Mouse (Mus musculus) midbrain, embryonic 15.5 days (tissue): ENCODE data around the gene Gpsm2. TPM values are rescaled to one million over a fixed set of nuclear protein-coding genes. Genes with fewer than 3 reads are reported as not detected.

Experiments
- ATAC-seq: fragments of 200-750 bp; cut with Nextera tagmentation; replicated peaks from 2 replicates; pipeline ENCODE4 v1.8.0; 2017; ENCODE audit warnings: moderate TSS enrichment
- H3K27ac ChIP-seq: fragments of 300-500 bp; sonication (generic); 2 replicates; pipeline ENCODE4 v1.5.1; 2015; ENCODE audit warnings: mild to moderate bottlenecking, inconsistent platforms
- H3K27me3 ChIP-seq: fragments of 300-500 bp; sonication (generic); replicated peaks from 2 replicates; pipeline ENCODE4 v1.6.1; 2015; ENCODE audit warnings: inconsistent platforms
- H3K36me3 ChIP-seq: fragments of 300-500 bp; sonication (generic); replicated peaks from 2 replicates; pipeline ENCODE4 v1.6.1; 2015; ENCODE audit warnings: inconsistent platforms
- H3K4me1 ChIP-seq: fragments of 300-500 bp; sonication (generic); 2 replicates; pipeline ENCODE4 v1.6.1; 2015; ENCODE audit warnings: inconsistent platforms
- H3K4me2 ChIP-seq: fragments of 300-500 bp; sonication (generic); 2 replicates; pipeline ENCODE4 v1.6.1; 2015; ENCODE audit warnings: inconsistent platforms, mild to moderate bottlenecking, moderate library complexity
- H3K4me3 ChIP-seq: fragments of 300-500 bp; sonication (generic); 2 replicates; pipeline ENCODE4 v1.5.1; 2015; ENCODE audit warnings: mild to moderate bottlenecking, inconsistent platforms
- H3K9ac ChIP-seq: fragments of 300-500 bp; sonication (generic); 2 replicates; pipeline ENCODE4 v1.6.1; 2015; ENCODE audit warnings: mild to moderate bottlenecking, inconsistent platforms
- H3K9me3 ChIP-seq: fragments of 300-500 bp; sonication (generic); 2 replicates; pipeline ENCODE4 v1.6.1; 2016; ENCODE audit warnings: inconsistent platforms
- WGBS: fragments of 180-500 bp; shearing (Covaris S2); methylation state at CpG from one replicate; pipeline ENCODE4 v1.1.7; 2015; ENCODE audit warnings: mixed read lengths; 5-methylcytosine and 5-hydroxymethylcytosine counted together
- polyA plus RNA-seq: library from polyadenylated mRNA; unstranded; fragments of >200 nt; fragmentation: Nextera tagmentation; extraction: Ambion mirVana; gene quantifications from 2 replicates; pipeline ENCODE4 v1.2.1, GENCODE M21; 2015

Gene Gpsm2
- polyA plus RNA-seq, 1 experiment from 2014 or later = 16.1 TPM

- ATAC-seq = no peak
- 47% methylated on average over 7 of the region's 7 CpGs for whole genome bisulfite sequencing
- no peak overlapping the region for H3K4me2 ChIP-seq
- H3K27ac ChIP-seq = no peak overlapping the region
- no peak overlapping the region for H3K9ac ChIP-seq
- H3K36me3 ChIP-seq = peaks cover 22% of the 10 kb centered on the region
- no peaks in the 10 kb centered on the region for H3K9me3 ChIP-seq
- no peaks in the 10 kb centered on the region for H3K27me3 ChIP-seq
- no peaks in the 10 kb centered on the region for H3K4me1 ChIP-seq
- no peak overlapping the region for H3K4me3 ChIP-seq
These were observed 76.1 kb downstream of the Gpsm2 start for GRCm38 (mm10) chr3:108646036-108646435.

DNA sequence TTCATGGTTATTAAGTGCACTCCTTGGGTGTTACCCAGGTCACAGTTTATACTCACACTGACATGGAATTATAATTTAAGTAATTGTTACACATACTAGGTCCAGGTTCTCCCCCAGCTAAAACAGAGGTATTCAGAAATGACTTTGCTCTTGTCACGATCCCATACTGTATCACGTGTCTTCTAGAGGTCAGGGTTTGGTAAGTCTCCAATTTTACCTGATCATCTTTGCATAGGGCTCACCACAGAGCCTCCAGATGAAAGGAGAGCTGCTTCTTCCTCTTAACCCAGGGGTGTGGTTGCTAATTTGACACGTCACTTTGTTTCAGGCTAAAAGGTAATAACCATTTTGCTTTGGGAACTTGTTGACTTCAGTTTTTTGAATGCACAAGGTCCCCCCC, 77.3 kb downstream of the Gpsm2 start:
- no peak overlapping the region for H3K4me2 ChIP-seq

DNA sequence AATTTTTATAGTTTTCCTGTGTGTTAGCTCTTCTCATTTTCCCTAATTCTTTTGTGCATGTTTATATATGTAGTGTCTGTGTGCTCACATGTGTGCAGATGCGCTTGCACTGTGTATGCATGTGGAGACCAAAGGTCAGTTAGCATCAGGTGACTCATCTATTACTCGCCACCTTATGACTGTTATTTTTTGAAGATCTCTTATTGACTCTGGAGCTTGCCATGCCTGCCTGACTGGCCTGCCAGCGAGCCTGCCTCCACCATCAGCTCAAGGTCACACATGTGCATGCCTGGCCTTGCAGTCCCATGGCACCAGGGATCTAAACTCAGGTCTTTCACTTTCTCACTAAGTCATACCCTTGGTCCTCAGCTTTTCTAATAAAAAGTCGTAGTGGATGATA, 81.1 kb downstream of the Gpsm2 start:
- no peak overlapping the region for H3K4me2 ChIP-seq
- no peaks in the 10 kb centered on the region for H3K9me3 ChIP-seq
- no peaks in the 10 kb centered on the region for H3K27me3 ChIP-seq
- WGBS = 92% methylated on average over 4 of the region's 4 CpGs
- H3K27ac ChIP-seq = no peak overlapping the region
- H3K9ac ChIP-seq = no peak overlapping the region
- peaks cover 39% of the 10 kb centered on the region for H3K36me3 ChIP-seq
- no peak for ATAC-seq
- no peak overlapping the region for H3K4me3 ChIP-seq
- H3K4me1 ChIP-seq = no peaks in the 10 kb centered on the region

More for the DNA sequence above, 77.3 kb downstream of the Gpsm2 start:
- Histone ChIP-seq H3K9me3 (no peaks in the 10 kb centered on the region), H3K4me1 (no peaks in the 10 kb centered on the region), H3K36me3 (peaks cover 24% of the 10 kb centered on the region), H3K9ac (no peak overlapping the region), H3K27ac (no peak overlapping the region), H3K27me3 (no peaks in the 10 kb centered on the region), H3K4me3 (no peak overlapping the region)
- no peak for ATAC-seq
- WGBS = 97% methylated on average over 3 of the region's 3 CpGs

DNA sequence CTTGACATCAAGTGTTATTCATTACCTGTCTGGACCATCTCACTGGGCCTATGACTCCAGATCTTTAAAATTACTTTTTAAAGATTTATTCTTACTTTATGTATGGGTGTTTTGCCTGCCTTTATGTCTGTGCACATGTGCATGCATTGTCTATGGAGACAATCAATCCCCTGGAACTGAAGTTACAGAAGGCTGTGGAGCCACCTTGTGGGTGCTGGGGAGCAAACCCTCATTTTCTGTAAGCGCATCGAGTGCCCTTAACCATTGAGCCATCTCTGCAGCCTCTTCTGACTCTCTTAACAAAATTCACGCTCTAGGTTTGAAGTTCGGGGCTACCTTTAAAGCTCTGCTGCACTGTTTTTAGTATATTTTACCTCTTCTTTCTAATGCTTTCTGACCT, 82.7 kb downstream of the Gpsm2 start:
- 69% methylated on average over 4 of the region's 4 CpGs for WGBS
- H3K4me3 ChIP-seq = no peak overlapping the region
- H3K4me1 ChIP-seq = no peaks in the 10 kb centered on the region
- H3K36me3 ChIP-seq = peaks cover 30% of the 10 kb centered on the region
- ATAC-seq = no peak
- no peaks in the 10 kb centered on the region for H3K9me3 ChIP-seq
- no peaks in the 10 kb centered on the region for H3K27me3 ChIP-seq
- no peak overlapping the region for H3K9ac ChIP-seq
- H3K27ac ChIP-seq = no peak overlapping the region
- no peak overlapping the region for H3K4me2 ChIP-seq

- no peak for ATAC-seq
- WGBS = 91% methylated on average over 5 of the region's 5 CpGs
- H3K9me3 ChIP-seq = no peaks in the 10 kb centered on the region
- no peak overlapping the region for H3K4me2 ChIP-seq
- no peak overlapping the region for H3K27ac ChIP-seq
- no peak overlapping the region for H3K4me3 ChIP-seq
- H3K4me1 ChIP-seq = no peaks in the 10 kb centered on the region
- no peaks in the 10 kb centered on the region for H3K27me3 ChIP-seq
- H3K9ac ChIP-seq = no peak overlapping the region
- H3K36me3 ChIP-seq = peaks cover 26% of the 10 kb centered on the region
These were observed 87.3 kb downstream of the Gpsm2 start for GRCm38 (mm10) chr3:108634761-108635160.

Other genes with a start within 250 kb of the Gpsm2 start
- 2.8 and 3.5 TPM in 2 replicates for gene 1700013F07Rik, start 188.2 kb downstream of the Gpsm2 start, polyA plus RNA-seq
- 18.9 and 19.4 TPM in 2 replicates for gene 5330417C22Rik, start 185.8 kb downstream of the Gpsm2 start, polyA plus RNA-seq
- gene Tmem167b, start 159.8 kb downstream of the Gpsm2 start, polyA plus RNA-seq = 56.1 TPM in 2 replicates
- gene Taf13, start 150.6 kb downstream of the Gpsm2 start, polyA plus RNA-seq = 53.8 and 54.6 TPM in 2 replicates
- gene Wdr47, start 131.0 kb downstream of the Gpsm2 start, polyA plus RNA-seq = 110 and 114 TPM in 2 replicates
- gene Clcc1, start 68.4 kb downstream of the Gpsm2 start, polyA plus RNA-seq = 39.6 and 48.3 TPM in 2 replicates
- not detected in 2 replicates for gene Aknad1, start 17.3 kb upstream of the Gpsm2 start, polyA plus RNA-seq
- gene Stxbp3, start 118.2 kb upstream of the Gpsm2 start, polyA plus RNA-seq = 14.0 and 14.1 TPM in 2 replicates
- gene Fndc7, start 167.7 kb upstream of the Gpsm2 start, polyA plus RNA-seq = 0.05 and 0.18 TPM in 2 replicates
- 55.8 TPM in 2 replicates for gene Prpf38b, start 189.4 kb upstream of the Gpsm2 start, polyA plus RNA-seq
- 2.3 and 3.4 TPM in 2 replicates for gene Henmt1, start 217.6 kb upstream of the Gpsm2 start, polyA plus RNA-seq
- not detected in 2 replicates for gene Gm9857, start 218.1 kb upstream of the Gpsm2 start, polyA plus RNA-seq